Mouse (Mus musculus) liver, embryonic 16.5 days (tissue): ENCODE results near the gene Chgb. TPM values are rescaled to one million over a fixed set of nuclear protein-coding genes. Genes with fewer than 3 reads are reported as not detected.
A peak's percentile ranks its signal among the peaks of the same experiment; 100 is the strongest.

ENCODE experiments used
- ATAC-seq: fragments of 200-750 bp; cut with Nextera tagmentation; 2 replicates; pipeline ENCODE4 v1.8.0; 2017; ENCODE audit warnings: low read depth, mild to moderate bottlenecking, moderate number of reproducible peaks, moderate library complexity
- H3K27ac ChIP-seq: fragments of 300-500 bp; sonication (generic); 2 replicates; pipeline ENCODE4 v1.5.1; 2014; ENCODE audit warnings: mild to moderate bottlenecking, low read length
- H3K27me3 ChIP-seq: fragments of 300-500 bp; sonication (generic); 2 replicates; pipeline ENCODE4 v1.6.1; 2014; ENCODE audit warnings: low read depth, low read length, mixed read lengths; ENCODE audit not compliant: control insufficient read depth, insufficient read depth
- H3K36me3 ChIP-seq: fragments of 300-500 bp; sonication (generic); 2 replicates; pipeline ENCODE4 v1.6.1; 2014; ENCODE audit warnings: mild to moderate bottlenecking; ENCODE audit not compliant: control insufficient read depth, insufficient read depth
- H3K4me1 ChIP-seq: fragments of 300-500 bp; sonication (generic); 2 replicates; pipeline ENCODE4 v1.6.1; 2014; ENCODE audit warnings: low read depth, low read length, mixed read lengths; ENCODE audit not compliant: control insufficient read depth
- H3K4me2 ChIP-seq: fragments of 300-500 bp; sonication (generic); 2 replicates; pipeline ENCODE4 v1.6.1; 2014; ENCODE audit warnings: low read depth, low read length, mixed read lengths
- H3K4me3 ChIP-seq: fragments of 300-500 bp; sonication (generic); 2 replicates; pipeline ENCODE4 v1.5.1; 2014; ENCODE audit warnings: low read depth, mild to moderate bottlenecking, low read length
- H3K9ac ChIP-seq: fragments of 300-500 bp; sonication (generic); 2 replicates; pipeline ENCODE4 v1.6.1; 2014; ENCODE audit warnings: low read depth, low read length
- H3K9me3 ChIP-seq: fragments of 300-500 bp; sonication (generic); replicated peaks from 2 replicates; pipeline ENCODE4 v1.6.1; 2016; ENCODE audit warnings: low read length; ENCODE audit not compliant: control insufficient read depth
- WGBS: fragments of 180-500 bp; shearing (Covaris S2); extraction: QIAGEN DNeasy Blood & Tissue Kit; methylation state at CpG from one replicate; pipeline ENCODE4 v1.1.7; 2014; ENCODE audit not compliant: insufficient replicate concordance; 5-methylcytosine and 5-hydroxymethylcytosine counted together
- polyA plus RNA-seq: library from polyadenylated mRNA; unstranded; fragments of >200 nt; fragmentation: Nextera tagmentation; extraction: Ambion mirVana; gene quantifications from 2 replicates; pipeline ENCODE4 v1.2.1, GENCODE M21; 2015

The Chgb gene
- polyA plus RNA-seq, 1 experiment from 2014 or later, result 0.73 TPM

DNA sequence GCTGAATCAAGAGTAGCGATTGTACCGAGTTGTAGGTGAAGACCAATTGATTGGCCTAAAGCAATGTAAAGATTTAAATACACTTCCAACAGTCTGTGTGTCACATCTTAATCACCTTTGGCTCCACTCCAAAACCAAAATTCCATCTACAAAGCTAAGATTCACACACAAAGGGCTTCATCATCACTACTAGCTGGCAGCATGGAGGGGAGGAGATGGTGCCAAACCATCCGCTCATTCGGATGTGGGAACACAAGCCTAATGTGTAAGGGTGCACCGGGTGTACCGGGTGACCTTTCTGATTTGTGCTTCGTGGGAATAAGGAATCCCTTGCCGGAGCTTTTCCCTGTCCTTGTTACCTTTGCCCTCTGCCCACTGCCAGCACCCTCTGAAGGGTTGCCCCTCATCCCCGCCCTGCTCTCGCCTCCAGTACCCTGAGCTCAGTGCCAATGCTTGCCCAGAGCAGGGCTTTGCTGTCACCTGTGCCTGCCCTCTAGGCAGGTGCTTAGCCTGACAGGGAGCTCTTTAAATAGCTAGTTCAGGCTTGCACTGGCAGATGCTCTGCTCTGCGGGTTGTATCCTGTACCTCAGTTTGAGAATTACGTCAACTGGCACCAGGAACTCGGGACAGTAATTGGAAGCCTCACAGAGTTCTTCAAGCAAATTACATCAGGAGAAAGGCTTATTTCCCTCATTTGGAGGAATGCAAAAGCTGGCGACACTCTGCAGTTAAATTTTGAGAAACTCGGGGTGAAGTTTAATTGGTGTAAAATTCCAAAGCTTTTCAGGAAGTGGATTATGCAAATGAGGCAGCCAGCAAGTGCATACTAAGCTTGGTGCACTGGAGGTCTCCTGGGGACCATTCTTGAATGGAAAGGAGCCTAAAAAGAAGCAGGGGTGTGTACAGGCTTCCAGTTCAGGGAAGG lies 29.7 kb upstream of the Chgb start:
- no peaks in the 10 kb centered on the region for H3K9me3 ChIP-seq
- no peaks in the 10 kb centered on the region for H3K4me1 ChIP-seq
- H3K27me3 ChIP-seq, result no peaks in the 10 kb centered on the region
- no peak overlapping the region for H3K9ac ChIP-seq
- no peak overlapping the region for H3K4me2 ChIP-seq
- no peak overlapping the region for H3K27ac ChIP-seq
- H3K36me3 ChIP-seq, result no peaks in the 10 kb centered on the region
- H3K4me3 ChIP-seq, result no peak overlapping the region
- 65% methylated on average over 15 of the region's 15 CpGs for WGBS
- no peak for ATAC-seq

DNA sequence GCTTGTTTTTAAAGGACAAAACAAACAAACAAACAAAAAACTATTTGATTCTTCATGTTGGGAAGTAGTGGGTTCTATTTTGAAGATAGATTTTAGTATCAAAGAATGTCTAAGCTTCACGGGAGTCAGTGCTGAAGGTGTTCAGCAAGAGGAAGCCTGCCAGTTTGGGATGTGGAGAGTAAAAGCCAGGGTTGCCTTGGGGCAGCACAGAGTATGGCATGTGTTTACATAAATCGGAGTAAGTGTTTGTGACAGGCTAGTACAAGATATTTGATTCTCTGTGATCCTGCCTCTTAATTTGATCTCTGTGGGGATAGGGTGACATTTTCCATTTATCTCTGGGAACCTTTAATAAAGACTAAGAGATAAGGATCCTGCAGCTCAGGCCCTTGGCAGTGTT lies 28.7 kb upstream of the Chgb start:
- H3K9me3 ChIP-seq, result no peaks in the 10 kb centered on the region
- no peak overlapping the region for H3K4me3 ChIP-seq

DNA sequence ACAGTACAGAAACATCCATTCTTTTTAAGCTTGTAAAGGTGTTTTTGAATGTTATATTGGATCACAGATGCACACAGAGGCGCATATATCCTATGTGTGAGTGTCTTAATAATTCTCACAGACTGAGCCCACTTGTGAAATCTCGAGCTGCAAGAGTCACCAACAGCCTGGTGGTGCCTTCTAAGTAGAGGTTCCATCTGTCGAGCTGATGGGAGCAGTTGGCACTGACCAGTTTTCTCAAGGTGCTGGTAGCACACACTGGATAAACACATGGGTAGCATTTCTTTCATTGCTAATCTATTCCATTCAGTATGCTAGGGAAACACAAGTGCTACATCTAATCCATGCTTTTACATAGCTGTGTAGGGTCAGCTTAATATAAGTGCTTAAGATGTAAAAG lies 27.9 kb upstream of the Chgb start:
- Histone ChIP-seq H3K36me3 (no peaks in the 10 kb centered on the region), H3K9me3 (no peaks in the 10 kb centered on the region), H3K4me2 (no peak overlapping the region), H3K27ac (no peak overlapping the region), H3K27me3 (no peaks in the 10 kb centered on the region), H3K9ac (no peak overlapping the region), H3K4me3 (no peak overlapping the region), H3K4me1 (no peaks in the 10 kb centered on the region)
- ATAC-seq, result no peak
- WGBS, result 46% methylated on average over 3 of the region's 3 CpGs

More for the DNA sequence above, 28.7 kb upstream of the Chgb start:
- Histone ChIP-seq H3K4me1 (no peaks in the 10 kb centered on the region), H3K27me3 (no peaks in the 10 kb centered on the region), H3K4me2 (no peak overlapping the region), H3K9ac (no peak overlapping the region), H3K36me3 (no peaks in the 10 kb centered on the region), H3K27ac (no peak overlapping the region)
- no peak for ATAC-seq
- WGBS, result 51% methylated on average over 2 of the region's 2 CpGs

DNA sequence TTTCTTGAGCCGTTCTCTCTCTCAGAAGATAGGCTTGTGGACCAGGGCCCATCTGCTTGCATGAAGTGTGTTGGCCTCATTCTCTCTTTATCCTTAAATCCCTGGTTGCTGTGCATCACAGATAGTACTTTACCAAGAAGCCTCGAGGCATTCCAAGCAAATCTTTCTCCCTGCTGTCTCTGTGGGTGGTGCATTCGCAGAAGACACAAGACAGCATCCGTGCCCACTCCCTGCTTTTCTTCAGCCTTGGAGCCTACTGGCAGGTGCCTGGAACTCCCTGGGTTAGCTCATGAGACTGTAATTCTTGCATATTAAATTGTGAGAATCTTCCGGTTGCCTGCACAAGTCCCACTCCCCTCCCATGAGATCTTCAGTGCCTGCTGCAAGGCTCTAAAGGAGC lies 23.2 kb upstream of the Chgb start:
- H3K36me3 ChIP-seq, result no peaks in the 10 kb centered on the region
- no peak overlapping the region for H3K4me2 ChIP-seq
- H3K9ac ChIP-seq, result no peak overlapping the region
- H3K27ac ChIP-seq, result no peak overlapping the region
- no peaks in the 10 kb centered on the region for H3K9me3 ChIP-seq
- no peak overlapping the region for H3K4me3 ChIP-seq
- no peaks in the 10 kb centered on the region for H3K4me1 ChIP-seq
- WGBS, result 57% methylated on average over 5 of the region's 5 CpGs
- no peaks in the 10 kb centered on the region for H3K27me3 ChIP-seq
- ATAC-seq, result no peak

DNA sequence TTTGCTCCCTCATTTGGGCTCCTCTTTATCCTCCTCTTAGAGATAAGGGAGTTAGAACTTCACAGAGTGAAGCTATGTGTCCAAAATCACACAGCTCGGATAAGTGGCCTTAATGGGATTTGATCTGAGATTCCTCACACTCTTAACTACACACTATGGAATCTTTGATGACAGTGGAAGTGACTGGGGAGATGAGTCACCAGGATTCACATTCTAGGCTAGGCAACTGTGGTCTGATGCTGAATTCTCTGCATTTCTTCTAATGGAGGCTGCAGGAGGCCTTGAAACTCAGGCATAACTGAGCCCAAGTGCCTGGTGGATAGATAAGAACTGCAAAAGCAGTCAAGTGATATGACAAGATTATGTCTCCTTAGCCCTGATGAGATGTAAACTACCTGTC lies 10.3 kb upstream of the Chgb start:
- Histone ChIP-seq H3K4me1 (no peaks in the 10 kb centered on the region), H3K9ac (no peak overlapping the region), H3K36me3 (no peaks in the 10 kb centered on the region), H3K9me3 (no peaks in the 10 kb centered on the region), H3K27ac (no peak overlapping the region), H3K4me3 (no peak overlapping the region), H3K4me2 (no peak overlapping the region), H3K27me3 (no peaks in the 10 kb centered on the region)
- WGBS, result 48% methylated on average over 1 of the region's 1 CpGs
- no peak for ATAC-seq

DNA sequence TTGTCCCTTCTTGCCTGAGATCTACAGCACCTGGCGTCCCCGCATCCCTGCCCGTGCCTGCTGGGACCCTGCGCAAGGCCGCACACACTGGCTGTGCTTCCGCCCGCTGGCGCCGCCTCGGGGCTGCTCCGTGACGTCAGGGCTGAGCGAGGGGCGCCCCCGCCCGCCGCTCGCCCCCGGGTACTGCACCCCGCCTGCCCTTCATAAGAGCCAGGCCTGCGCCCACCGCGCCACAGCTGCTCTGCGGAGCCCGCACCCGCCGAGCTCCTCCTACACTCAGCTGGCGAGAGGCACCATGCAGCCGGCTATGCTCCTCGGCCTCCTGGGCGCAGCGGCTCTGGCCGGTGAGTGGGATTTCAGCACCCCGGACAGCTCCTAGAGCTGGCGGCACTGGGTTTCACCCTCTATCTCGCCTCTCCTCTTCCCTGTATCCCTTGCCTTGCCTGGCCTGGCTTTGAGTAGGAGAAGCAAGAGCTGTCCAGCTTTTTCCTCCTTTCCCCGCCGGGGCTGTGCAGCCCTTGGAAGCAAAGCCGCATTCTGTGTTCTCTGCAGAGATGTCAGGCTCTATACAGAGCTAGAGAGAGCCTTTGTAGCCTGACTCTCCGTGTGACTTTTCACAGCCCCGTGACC lies 476 bp downstream of the Chgb start:
- no peaks in the 10 kb centered on the region for H3K36me3 ChIP-seq
- H3K9ac ChIP-seq, result no peak overlapping the region
- H3K4me1 ChIP-seq, result no peaks in the 10 kb centered on the region
- peak; percentile 67 for ATAC-seq
- under 1% methylated on average over 40 of the region's 41 CpGs for whole genome bisulfite sequencing
- peak overlapping the region; percentile 51 for H3K4me2 ChIP-seq
- no peak overlapping the region for H3K27ac ChIP-seq
- peaks cover 9% of the 10 kb centered on the region for H3K27me3 ChIP-seq
- H3K9me3 ChIP-seq, result no peaks in the 10 kb centered on the region
- H3K4me3 ChIP-seq, result peak overlapping the region; percentile 32; the same call in 1 of the 2 replicates

DNA sequence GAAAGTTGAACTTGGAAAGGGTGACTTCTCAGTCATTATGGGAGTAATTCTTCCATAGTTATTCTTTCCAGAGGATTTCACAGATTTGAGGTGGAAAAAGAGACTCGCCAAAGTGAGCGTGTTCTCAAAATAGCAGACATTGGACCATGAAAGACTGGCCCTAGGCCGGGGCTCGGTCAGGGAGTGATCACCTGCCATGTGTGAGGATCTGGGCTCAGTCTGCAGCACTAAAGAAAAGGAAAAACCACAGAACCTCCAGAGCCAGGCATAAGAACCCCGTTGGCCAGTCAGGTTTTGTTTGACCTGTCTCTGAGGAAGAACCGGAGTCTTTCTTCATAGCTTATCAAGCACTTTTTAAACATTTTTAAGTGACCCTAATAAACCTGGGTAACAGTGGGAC lies 3.0 kb downstream of the Chgb start:
- no peak for ATAC-seq
- Histone ChIP-seq H3K27me3 (peaks cover 9% of the 10 kb centered on the region), H3K9ac (no peak overlapping the region), H3K27ac (no peak overlapping the region), H3K4me3 (no peak overlapping the region), H3K4me2 (no peak overlapping the region), H3K36me3 (no peaks in the 10 kb centered on the region), H3K4me1 (no peaks in the 10 kb centered on the region), H3K9me3 (no peaks in the 10 kb centered on the region)
- WGBS, result 58% methylated on average over 6 of the region's 6 CpGs

DNA sequence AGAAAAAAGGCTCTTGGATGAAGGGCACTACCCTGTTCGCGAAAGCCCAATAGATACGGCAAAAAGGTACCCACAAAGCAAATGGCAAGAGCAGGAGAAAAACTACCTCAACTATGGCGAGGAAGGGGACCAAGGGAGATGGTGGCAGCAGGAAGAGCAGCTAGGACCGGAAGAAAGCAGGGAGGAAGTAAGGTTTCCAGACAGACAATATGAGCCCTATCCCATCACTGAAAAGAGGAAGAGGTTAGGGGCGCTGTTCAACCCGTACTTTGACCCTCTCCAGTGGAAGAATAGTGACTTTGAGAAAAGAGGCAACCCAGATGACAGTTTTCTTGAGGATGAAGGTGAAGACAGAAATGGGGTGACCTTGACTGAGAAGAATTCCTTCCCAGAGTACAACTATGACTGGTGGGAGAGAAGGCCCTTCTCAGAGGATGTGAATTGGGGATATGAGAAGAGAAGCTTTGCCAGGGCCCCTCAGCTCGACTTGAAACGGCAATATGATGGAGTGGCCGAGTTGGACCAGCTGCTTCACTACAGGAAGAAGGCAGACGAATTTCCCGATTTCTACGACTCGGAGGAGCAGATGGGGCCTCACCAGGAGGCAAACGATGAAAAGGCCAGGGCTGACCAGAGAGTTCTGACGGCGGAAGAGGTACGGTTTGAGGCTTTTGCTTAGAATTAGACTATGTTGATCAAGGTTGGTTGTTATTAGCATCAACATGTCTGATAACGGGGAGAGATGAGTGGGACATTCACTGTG lies 12.5 kb downstream of the Chgb start:
- Histone ChIP-seq H3K4me2 (no peak overlapping the region), H3K4me1 (no peaks in the 10 kb centered on the region), H3K36me3 (no peaks in the 10 kb centered on the region), H3K27me3 (no peaks in the 10 kb centered on the region), H3K9ac (no peak overlapping the region), H3K27ac (no peak overlapping the region), H3K4me3 (no peak overlapping the region), H3K9me3 (no peaks in the 10 kb centered on the region)
- no peak for ATAC-seq
- 58% methylated on average over 19 of the region's 19 CpGs for WGBS
